Mouse (Mus musculus): ENCODE measurements around the gene Fastkd5. TPM values are rescaled to one million over a fixed set of nuclear protein-coding genes. Genes with fewer than 3 reads are reported as not detected.
A peak's percentile ranks its signal among the peaks of the same experiment; 100 is the strongest.
"Not testable (repeated sequence)": the region's sequence is repeated elsewhere in the genome, so short reads cannot be mapped to it uniquely, and the experiment has no call there.

Gene Fastkd5
- polyA plus RNA-seq, 1 experiment from 2014 or later: 7.9 TPM

GRCm38 (mm10) chr2:130655660-130656339 lies 26.0 kb upstream of the Fastkd5 start:
- 0 out of 2 replicates have a peak overlapping the region, but pooled peaks have one; percentile 2 for H3K9ac ChIP-seq (ENCODE audit: low read depth, low read length)
- H3K4me1 ChIP-seq (ENCODE audit: control insufficient read depth, low read depth, low read length): peaks cover 36% of the 10 kb centered on the region
- no peaks in the 10 kb centered on the region for H3K9me3 ChIP-seq (replicated peaks; ENCODE audit: control insufficient read depth, low read length)
- peak; percentile 90 for ATAC-seq (ENCODE audit: low read depth)
- H3K27ac ChIP-seq (ENCODE audit: low read length): peak overlapping the region; percentile 72
- H3K36me3 ChIP-seq (ENCODE audit: control insufficient read depth, insufficient read depth): peaks cover 28% of the 10 kb centered on the region
- H3K27me3 ChIP-seq (ENCODE audit: control insufficient read depth, insufficient read depth, low read depth, low read length): no peaks in the 10 kb centered on the region
- no peak overlapping the region for H3K4me3 ChIP-seq (ENCODE audit: low read depth, low read length)
- WGBS (ENCODE audit: insufficient replicate concordance): 45% methylated on average over 6 of the region's 6 CpGs
- peak overlapping the region; percentile 25; the same call in 1 of the 2 replicates for H3K4me2 ChIP-seq (ENCODE audit: low read depth, low read length)

- Histone ChIP-seq H3K4me1 (ENCODE audit: control insufficient read depth, low read depth, low read length) (peaks cover 36% of the 10 kb centered on the region), H3K9me3 (replicated peaks; ENCODE audit: control insufficient read depth, low read length) (no peaks in the 10 kb centered on the region), H3K9ac (ENCODE audit: low read depth, low read length) (no peak overlapping the region), H3K27ac (ENCODE audit: low read length) (peak overlapping the region; percentile 51), H3K4me3 (ENCODE audit: low read depth, low read length) (no peak overlapping the region), H3K36me3 (ENCODE audit: control insufficient read depth, insufficient read depth) (peaks cover 25% of the 10 kb centered on the region), H3K4me2 (ENCODE audit: low read depth, low read length) (no peak overlapping the region), H3K27me3 (ENCODE audit: control insufficient read depth, insufficient read depth, low read depth, low read length) (no peaks in the 10 kb centered on the region)
- peak; percentile 25; the same call in 1 of the 2 replicates for ATAC-seq (ENCODE audit: low read depth)
- 44% methylated on average over 1 of the region's 1 CpGs for WGBS (ENCODE audit: insufficient replicate concordance)
Observed at GRCm38 (mm10) chr2:130653760-130654159, 23.9 kb upstream of the Fastkd5 start.

- WGBS (ENCODE audit: insufficient replicate concordance): 82% methylated on average over 2 of the region's 2 CpGs
- no peak for ATAC-seq (ENCODE audit: low read depth)
Observed at GRCm38 (mm10) chr2:130653303-130653702, 23.5 kb upstream of the Fastkd5 start.

GRCm38 (mm10) chr2:130649028-130649427 lies 19.2 kb upstream of the Fastkd5 start:
- not testable (repeated sequence) for ATAC-seq (ENCODE audit: low read depth); H3K9me3 ChIP-seq (replicated peaks; ENCODE audit: control insufficient read depth, low read length); H3K9ac ChIP-seq (ENCODE audit: low read depth, low read length); H3K27me3 ChIP-seq (ENCODE audit: control insufficient read depth, insufficient read depth, low read depth, low read length); H3K4me3 ChIP-seq (ENCODE audit: low read depth, low read length); H3K36me3 ChIP-seq (ENCODE audit: control insufficient read depth, insufficient read depth); H3K27ac ChIP-seq (ENCODE audit: low read length); H3K4me2 ChIP-seq (ENCODE audit: low read depth, low read length); H3K4me1 ChIP-seq (ENCODE audit: control insufficient read depth, low read depth, low read length)
- 76% methylated on average over 6 of the region's 6 CpGs for WGBS (ENCODE audit: insufficient replicate concordance)

More at GRCm38 (mm10) chr2:130653303-130653702, 23.5 kb upstream of the Fastkd5 start:
- Histone ChIP-seq H3K4me2 (ENCODE audit: low read depth, low read length) (no peak overlapping the region), H3K4me1 (ENCODE audit: control insufficient read depth, low read depth, low read length) (peaks cover 36% of the 10 kb centered on the region), H3K9me3 (replicated peaks; ENCODE audit: control insufficient read depth, low read length) (no peaks in the 10 kb centered on the region), H3K27me3 (ENCODE audit: control insufficient read depth, insufficient read depth, low read depth, low read length) (no peaks in the 10 kb centered on the region), H3K4me3 (ENCODE audit: low read depth, low read length) (no peak overlapping the region), H3K36me3 (ENCODE audit: control insufficient read depth, insufficient read depth) (peaks cover 21% of the 10 kb centered on the region), H3K27ac (ENCODE audit: low read length) (peak overlapping the region; percentile 51), H3K9ac (ENCODE audit: low read depth, low read length) (no peak overlapping the region)

GRCm38 (mm10) chr2:130645198-130645597 lies 15.4 kb upstream of the Fastkd5 start:
- no peak for ATAC-seq (ENCODE audit: low read depth)
- Histone ChIP-seq H3K4me3 (ENCODE audit: low read depth, low read length) (no peak overlapping the region), H3K4me2 (ENCODE audit: low read depth, low read length) (no peak overlapping the region), H3K27ac (ENCODE audit: low read length) (no peak overlapping the region), H3K36me3 (ENCODE audit: control insufficient read depth, insufficient read depth) (no peaks in the 10 kb centered on the region), H3K9ac (ENCODE audit: low read depth, low read length) (no peak overlapping the region), H3K27me3 (ENCODE audit: control insufficient read depth, insufficient read depth, low read depth, low read length) (peaks cover 8% of the 10 kb centered on the region; the same call in 1 of the 2 replicates), H3K4me1 (ENCODE audit: control insufficient read depth, low read depth, low read length) (peaks cover 12% of the 10 kb centered on the region), H3K9me3 (replicated peaks; ENCODE audit: control insufficient read depth, low read length) (no peaks in the 10 kb centered on the region)
- 65% methylated on average over 4 of the region's 4 CpGs for WGBS (ENCODE audit: insufficient replicate concordance)

- peak; percentile 99 for ATAC-seq (ENCODE audit: low read depth)
- H3K4me1 ChIP-seq (ENCODE audit: control insufficient read depth, low read depth, low read length): peaks cover 12% of the 10 kb centered on the region
- peak within 1 kb of the TSS; percentile 73 for H3K4me3 ChIP-seq (ENCODE audit: low read depth, low read length)
- H3K9me3 ChIP-seq (replicated peaks; ENCODE audit: control insufficient read depth, low read length): no peaks in the 10 kb centered on the region
- peaks cover 13% of the 10 kb centered on the region for H3K27me3 ChIP-seq (ENCODE audit: control insufficient read depth, insufficient read depth, low read depth, low read length)
- H3K27ac ChIP-seq (ENCODE audit: low read length): peak within 1 kb of the TSS; percentile 39
- H3K36me3 ChIP-seq (ENCODE audit: control insufficient read depth, insufficient read depth): no peaks in the 10 kb centered on the region
- H3K4me2 ChIP-seq (ENCODE audit: low read depth, low read length): peak within 1 kb of the TSS; percentile 99
- WGBS (ENCODE audit: insufficient replicate concordance): 4% methylated on average over 35 of the region's 40 CpGs
- H3K9ac ChIP-seq (ENCODE audit: low read depth, low read length): peak within 1 kb of the TSS; percentile 77
Observed at GRCm38 (mm10) chr2:130642684-130643369, 13.0 kb upstream of the Fastkd5 start, which contains the start of gene Lzts3. Gene Lzts3, minus strand, starts transcription at chr2:130642803.

GRCm38 (mm10) chr2:130642197-130642660 lies 12.4 kb upstream of the Fastkd5 start:
- Histone ChIP-seq H3K4me2 (ENCODE audit: low read depth, low read length) (peak overlapping the region; percentile 99), H3K4me1 (ENCODE audit: control insufficient read depth, low read depth, low read length) (peaks cover 12% of the 10 kb centered on the region), H3K27me3 (ENCODE audit: control insufficient read depth, insufficient read depth, low read depth, low read length) (peaks cover 19% of the 10 kb centered on the region), H3K9me3 (replicated peaks; ENCODE audit: control insufficient read depth, low read length) (no peaks in the 10 kb centered on the region), H3K9ac (ENCODE audit: low read depth, low read length) (peak overlapping the region; percentile 77), H3K4me3 (ENCODE audit: low read depth, low read length) (peak overlapping the region; percentile 73), H3K36me3 (ENCODE audit: control insufficient read depth, insufficient read depth) (no peaks in the 10 kb centered on the region), H3K27ac (ENCODE audit: low read length) (peak overlapping the region; percentile 39; the same call in 1 of the 2 replicates)
- no peak for ATAC-seq (ENCODE audit: low read depth)
- 2% methylated on average over 24 of the region's 27 CpGs for WGBS (ENCODE audit: insufficient replicate concordance)

GRCm38 (mm10) chr2:130641351-130642025 lies 11.7 kb upstream of the Fastkd5 start:
- Histone ChIP-seq H3K4me3 (ENCODE audit: low read depth, low read length) (no peak overlapping the region), H3K27ac (ENCODE audit: low read length) (no peak overlapping the region), H3K4me1 (ENCODE audit: control insufficient read depth, low read depth, low read length) (peaks cover 12% of the 10 kb centered on the region), H3K27me3 (ENCODE audit: control insufficient read depth, insufficient read depth, low read depth, low read length) (peaks cover 26% of the 10 kb centered on the region), H3K4me2 (ENCODE audit: low read depth, low read length) (no peak overlapping the region), H3K9me3 (replicated peaks; ENCODE audit: control insufficient read depth, low read length) (no peaks in the 10 kb centered on the region), H3K9ac (ENCODE audit: low read depth, low read length) (no peak overlapping the region), H3K36me3 (ENCODE audit: control insufficient read depth, insufficient read depth) (no peaks in the 10 kb centered on the region)
- ATAC-seq (ENCODE audit: low read depth): no peak
- 46% methylated on average over 6 of the region's 6 CpGs for WGBS (ENCODE audit: insufficient replicate concordance)

Measured in liver, embryonic 16.5 days (tissue).